Mouse (Mus musculus) kidney, adult 2 months (tissue): ENCODE measurements around the gene Ccdc84.

ENCODE experiments used
- CTCF ChIP-seq: fragments of 200-500 bp; conservative IDR thresholded peaks from 2 replicates; pipeline ENCODE4 v1.5.1; 2011; ENCODE audit warnings: low read depth, mild to moderate bottlenecking, control low read depth, low read length, moderate library complexity, mixed read lengths; ENCODE audit not compliant: insufficient read depth, insufficient read length
- POLR2A ChIP-seq: fragments of 200-500 bp; IDR thresholded peaks from one replicate; pipeline ENCODE4 v1.6.1; 2011; ENCODE audit warnings: low read depth, low read length, control low read depth

DNA sequence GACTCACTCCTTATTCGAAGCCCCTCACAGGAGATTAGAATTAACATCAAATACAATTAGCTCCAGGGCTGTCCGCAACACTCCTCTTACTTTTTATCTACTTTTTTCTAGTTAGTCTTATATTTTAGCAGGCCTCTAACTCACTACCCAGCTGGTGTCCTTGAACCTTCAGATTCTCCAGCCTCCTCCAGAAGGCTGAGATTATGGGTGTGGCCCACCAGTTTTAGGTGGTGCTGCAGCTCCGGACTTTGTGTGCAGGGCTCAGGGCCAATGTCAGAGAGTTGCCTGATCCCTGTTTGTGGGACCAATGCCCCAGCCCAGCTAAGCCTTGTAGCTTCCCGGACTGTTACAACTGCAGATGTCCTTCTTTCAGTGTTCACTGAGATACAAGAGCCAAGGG lies 5.2 kb upstream of the Ccdc84 start:
- TF ChIP-seq POLR2A (no peak), CTCF (no peak)
